Mouse (Mus musculus) forebrain, embryonic 14.5 days (tissue): ENCODE measurements around the gene Hip1. TPM values are rescaled to one million over a fixed set of nuclear protein-coding genes. Genes with fewer than 3 reads are reported as not detected.
A peak's percentile ranks its signal among the peaks of the same experiment; 100 is the strongest.

Experiments
- ATAC-seq: fragments of 200-750 bp; cut with Nextera tagmentation; 2 replicates; pipeline ENCODE4 v1.8.0; 2017; ENCODE audit warnings: mild to moderate bottlenecking, moderate library complexity
- DNase-seq: peaks from one replicate; pipeline ENCODE4 v3.0.0-alpha.2; 2015; ENCODE audit warnings: low spot score
- H3K27ac ChIP-seq: fragments of 300-500 bp; sonication (generic); 2 replicates; pipeline ENCODE4 v1.5.1; 2014; ENCODE audit warnings: low read depth, mild to moderate bottlenecking, control low read depth, low read length, moderate library complexity
- H3K27me3 ChIP-seq: fragments of 300-500 bp; sonication (generic); replicated peaks from 2 replicates; pipeline ENCODE4 v1.6.1; 2014; ENCODE audit warnings: low read length, control low read depth, mixed read lengths; ENCODE audit not compliant: control insufficient read depth, insufficient read depth
- H3K36me3 ChIP-seq: fragments of 300-500 bp; sonication (generic); 2 replicates; pipeline ENCODE4 v1.6.1; 2014; ENCODE audit warnings: low read length, control low read depth; ENCODE audit not compliant: control insufficient read depth, insufficient read depth
- H3K4me1 ChIP-seq: fragments of 300-500 bp; sonication (generic); 2 replicates; pipeline ENCODE4 v1.6.1; 2014; ENCODE audit warnings: antibody characterized with exemption, low read length, control low read depth; ENCODE audit not compliant: control insufficient read depth, insufficient read depth
- H3K4me2 ChIP-seq: fragments of 300-500 bp; sonication (generic); 2 replicates; pipeline ENCODE4 v1.6.1; 2014; ENCODE audit warnings: mild to moderate bottlenecking, control low read depth, low read length
- H3K4me3 ChIP-seq: fragments of 300-500 bp; sonication (generic); 2 replicates; pipeline ENCODE4 v1.5.1; 2014; ENCODE audit warnings: low read depth, low read length, control low read depth
- H3K9ac ChIP-seq: fragments of 300-500 bp; sonication (generic); 2 replicates; pipeline ENCODE4 v1.6.1; 2014; ENCODE audit warnings: mild to moderate bottlenecking, low read length, control low read depth, moderate library complexity
- H3K9me3 ChIP-seq: fragments of 300-500 bp; sonication (generic); replicated peaks from 2 replicates; pipeline ENCODE4 v1.6.1; 2016; ENCODE audit warnings: low read length, control low read depth, mixed read lengths; ENCODE audit not compliant: control insufficient read depth
- WGBS: fragments of 180-500 bp; shearing (Covaris S2); extraction: QIAGEN DNeasy Blood & Tissue Kit; methylation state at CpG from one replicate; pipeline ENCODE4 v1.1.7; 2014; 5-methylcytosine and 5-hydroxymethylcytosine counted together
- polyA plus RNA-seq: library from polyadenylated mRNA; unstranded; fragments of >200 nt; fragmentation: Nextera tagmentation; extraction: Ambion mirVana; gene quantifications from 2 replicates; pipeline ENCODE4 v1.2.1, GENCODE M21; 2014

Gene Hip1
- polyA plus RNA-seq, 1 experiment from 2014 or later, result 24.6 TPM

GRCm38 (mm10) chr5:135383771-135384170 is 161.1 kb downstream of the Hip1 start:
- Histone ChIP-seq H3K4me2 (no peak overlapping the region), H3K4me3 (no peak overlapping the region), H3K9ac (no peak overlapping the region), H3K4me1 (no peaks in the 10 kb centered on the region), H3K27me3 (no peaks in the 10 kb centered on the region), H3K36me3 (peaks cover 97% of the 10 kb centered on the region), H3K9me3 (no peaks in the 10 kb centered on the region), H3K27ac (no peak overlapping the region)
- DNase-seq (no peak), ATAC-seq (no peak)
- WGBS, result 88% methylated on average over 10 of the region's 10 CpGs

DNA sequence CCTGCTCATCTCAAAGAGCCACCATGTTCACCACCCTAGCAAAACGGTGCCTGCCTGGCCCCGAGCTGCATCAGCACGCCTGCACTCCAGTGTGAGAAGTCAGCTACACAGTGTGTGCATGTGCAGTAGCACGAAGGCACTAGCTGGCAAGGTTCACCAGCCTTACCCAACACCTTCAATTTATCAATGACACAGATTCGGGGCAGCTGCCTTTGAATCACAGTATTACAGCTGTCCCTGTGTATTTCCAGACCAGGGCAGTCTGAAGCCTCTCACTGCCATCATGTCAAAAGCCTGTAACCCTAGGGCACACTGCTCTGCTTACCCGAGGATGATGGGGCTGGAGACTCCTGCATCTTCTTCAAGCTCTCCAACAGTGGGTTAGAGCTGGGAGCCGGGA is 162.2 kb downstream of the Hip1 start:
- no peak for DNase-seq
- 92% methylated on average over 7 of the region's 7 CpGs for WGBS

GRCm38 (mm10) chr5:135381356-135381925 is 163.5 kb downstream of the Hip1 start:
- H3K4me3 ChIP-seq, result no peak overlapping the region
- ATAC-seq (no peak), DNase-seq (no peak)
- H3K9me3 ChIP-seq, result no peaks in the 10 kb centered on the region
- no peak overlapping the region for H3K27ac ChIP-seq
- H3K27me3 ChIP-seq, result no peaks in the 10 kb centered on the region
- 92% methylated on average over 10 of the region's 10 CpGs for WGBS
- no peaks in the 10 kb centered on the region for H3K4me1 ChIP-seq
- H3K4me2 ChIP-seq, result no peak overlapping the region
- H3K9ac ChIP-seq, result no peak overlapping the region
- H3K36me3 ChIP-seq, result peaks cover 96% of the 10 kb centered on the region

More for the DNA sequence above, 162.2 kb downstream of the Hip1 start:
- no peak for ATAC-seq
- Histone ChIP-seq H3K9me3 (no peaks in the 10 kb centered on the region), H3K4me2 (no peak overlapping the region), H3K9ac (no peak overlapping the region), H3K4me1 (no peaks in the 10 kb centered on the region), H3K27ac (no peak overlapping the region), H3K27me3 (no peaks in the 10 kb centered on the region), H3K4me3 (no peak overlapping the region), H3K36me3 (peaks cover 97% of the 10 kb centered on the region)

DNA sequence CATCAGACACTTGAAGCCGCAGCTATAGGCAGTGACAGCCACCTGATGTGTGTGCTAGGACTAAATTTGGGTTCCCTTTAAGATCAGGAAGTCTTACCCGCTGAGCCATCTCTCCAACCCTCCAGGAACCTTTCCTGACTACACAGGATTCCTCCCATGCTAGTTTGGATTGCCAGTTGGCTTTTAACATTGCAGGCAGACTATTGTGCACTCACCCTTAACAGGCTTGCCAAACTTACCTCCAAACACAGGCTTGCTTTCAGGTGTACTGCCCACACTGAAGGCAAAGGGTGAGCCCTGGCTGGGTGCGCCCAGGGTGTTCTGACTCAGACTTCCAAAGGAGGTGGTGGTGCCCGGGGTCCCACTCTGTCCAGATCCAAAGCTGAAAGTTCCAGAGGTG is 164.2 kb downstream of the Hip1 start:
- H3K27ac ChIP-seq, result no peak overlapping the region
- no peaks in the 10 kb centered on the region for H3K4me1 ChIP-seq
- peaks cover 100% of the 10 kb centered on the region for H3K36me3 ChIP-seq
- no peak overlapping the region for H3K9ac ChIP-seq
- no peak for DNase-seq
- no peaks in the 10 kb centered on the region for H3K27me3 ChIP-seq
- 99% methylated on average over 4 of the region's 4 CpGs for WGBS
- no peak for ATAC-seq
- no peak overlapping the region for H3K4me3 ChIP-seq
- no peaks in the 10 kb centered on the region for H3K9me3 ChIP-seq
- H3K4me2 ChIP-seq, result no peak overlapping the region

- Histone ChIP-seq H3K36me3 (peaks cover 98% of the 10 kb centered on the region), H3K9ac (no peak overlapping the region)
These were observed 168.6 kb downstream of the Hip1 start for GRCm38 (mm10) chr5:135376341-135376740.

DNA sequence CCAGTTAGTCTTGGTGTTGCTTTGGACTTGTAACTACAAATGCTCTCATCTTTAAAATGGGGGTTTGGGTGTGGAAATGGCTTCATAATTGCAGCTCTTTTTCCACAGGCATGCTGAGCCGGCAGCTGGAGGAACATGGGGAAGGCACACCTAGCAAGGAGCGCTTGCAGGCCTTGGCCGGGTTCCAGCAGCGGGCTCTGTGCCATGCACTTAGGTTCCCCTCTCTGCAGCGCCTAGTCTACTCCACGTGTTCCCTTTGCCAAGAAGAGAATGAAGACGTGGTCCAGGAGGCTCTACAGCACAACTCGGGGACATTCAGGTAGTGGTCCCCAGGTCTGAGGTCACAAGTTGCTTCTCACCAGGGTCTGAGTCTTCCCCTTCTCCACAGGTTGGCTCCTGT is 169.8 kb downstream of the Hip1 start:
- no peaks in the 10 kb centered on the region for H3K27me3 ChIP-seq
- no peak overlapping the region for H3K4me3 ChIP-seq
- no peaks in the 10 kb centered on the region for H3K9me3 ChIP-seq
- DNase-seq, result peak; percentile 29
- H3K36me3 ChIP-seq, result peaks cover 87% of the 10 kb centered on the region
- no peak overlapping the region for H3K9ac ChIP-seq
- H3K4me2 ChIP-seq, result no peak overlapping the region
- WGBS, result 54% methylated on average over 8 of the region's 8 CpGs
- peaks cover 5% of the 10 kb centered on the region; the same call in 1 of the 2 replicates for H3K4me1 ChIP-seq
- H3K27ac ChIP-seq, result no peak overlapping the region
- no peak for ATAC-seq

More at GRCm38 (mm10) chr5:135376341-135376740, 168.6 kb downstream of the Hip1 start:
- WGBS, result 76% methylated on average over 2 of the region's 2 CpGs
- Histone ChIP-seq H3K4me1 (no peaks in the 10 kb centered on the region), H3K27ac (no peak overlapping the region), H3K4me3 (no peak overlapping the region), H3K27me3 (no peaks in the 10 kb centered on the region), H3K9me3 (no peaks in the 10 kb centered on the region), H3K4me2 (no peak overlapping the region)
- ATAC-seq (no peak), DNase-seq (no peak)

- H3K4me1 ChIP-seq, result peaks cover 9% of the 10 kb centered on the region
- H3K4me2 ChIP-seq, result no peak overlapping the region
- DNase-seq, result no peak
- H3K27me3 ChIP-seq, result no peaks in the 10 kb centered on the region
- H3K9me3 ChIP-seq, result no peaks in the 10 kb centered on the region
- no peak for ATAC-seq
- H3K4me3 ChIP-seq, result no peak overlapping the region
- WGBS, result 95% methylated on average over 5 of the region's 5 CpGs
- no peak overlapping the region for H3K9ac ChIP-seq
- H3K36me3 ChIP-seq, result peaks cover 71% of the 10 kb centered on the region
- H3K27ac ChIP-seq, result no peak overlapping the region
These were observed 171.3 kb downstream of the Hip1 start for GRCm38 (mm10) chr5:135373601-135374000.

GRCm38 (mm10) chr5:135371195-135371594 is 173.7 kb downstream of the Hip1 start:
- 97% methylated on average over 13 of the region's 13 CpGs for WGBS
- DNase-seq (no peak), ATAC-seq (no peak)
- Histone ChIP-seq H3K36me3 (peaks cover 48% of the 10 kb centered on the region), H3K9me3 (no peaks in the 10 kb centered on the region), H3K9ac (no peak overlapping the region), H3K27me3 (no peaks in the 10 kb centered on the region), H3K4me3 (no peak overlapping the region), H3K4me1 (peaks cover 9% of the 10 kb centered on the region), H3K27ac (no peak overlapping the region), H3K4me2 (no peak overlapping the region)

GRCm38 (mm10) chr5:135369787-135370654 is 174.9 kb downstream of the Hip1 start, which contains the start of gene Nsun5:
Gene Nsun5, plus strand, starts transcription at chr5:135369953.
- H3K9ac ChIP-seq, result peak within 1 kb of the TSS; percentile 89
- H3K4me1 ChIP-seq, result peaks cover 9% of the 10 kb centered on the region
- no peaks in the 10 kb centered on the region for H3K9me3 ChIP-seq
- ATAC-seq (peak; percentile 75), DNase-seq (peak; percentile 99)
- H3K27ac ChIP-seq, result peak within 1 kb of the TSS; percentile 15; the same call in 1 of the 2 replicates
- peak within 1 kb of the TSS; percentile 89 for H3K4me3 ChIP-seq
- H3K36me3 ChIP-seq, result peaks cover 36% of the 10 kb centered on the region
- peak within 1 kb of the TSS; percentile 79 for H3K4me2 ChIP-seq
- WGBS, result under 1% methylated on average over 61 of the region's 64 CpGs
- no peaks in the 10 kb centered on the region for H3K27me3 ChIP-seq
